Mouse (Mus musculus) urinary bladder, adult 2 months (tissue): ENCODE measurements around the gene Ino80. TPM values are rescaled to one million over a fixed set of nuclear protein-coding genes. Genes with fewer than 3 reads are reported as not detected.

Experiments
- DNase-seq: peaks from one replicate; pipeline ENCODE4 v3.0.0; 2022; ENCODE audit warnings: low spot score
- polyA plus RNA-seq: library from polyadenylated mRNA; depleted of rRNA; stranded (reverse); fragments of >200 nt; gene quantifications from 2 replicates; pipeline ENCODE4 v1.2.3, GENCODE M21; 2012

Gene Ino80
- polyA plus RNA-seq, 1 experiment, result 11.1 TPM

GRCm38 (mm10) chr2:119355089-119355488 is 122.4 kb downstream of the Ino80 start:
- no peak for DNase-seq

DNA sequence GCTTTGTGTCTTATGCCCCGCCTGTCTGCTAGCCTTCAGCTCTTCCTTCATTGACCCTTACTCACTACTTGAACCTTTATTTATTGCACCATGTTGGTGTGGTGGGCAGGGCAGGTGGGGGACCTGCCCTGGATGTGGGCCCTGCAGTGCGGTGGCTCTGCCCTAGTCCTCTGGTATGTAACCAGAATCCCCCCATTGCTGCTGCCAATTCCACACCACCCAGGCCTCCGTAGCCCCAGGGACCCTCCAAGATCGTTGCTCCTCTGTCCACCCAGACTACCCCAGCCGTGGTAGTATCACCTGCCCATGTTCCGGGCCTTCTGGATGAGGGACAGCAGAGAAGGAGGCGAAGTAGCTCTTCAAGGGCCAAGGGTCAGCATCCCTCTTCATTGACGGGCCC is 123.8 kb downstream of the Ino80 start:
- no peak for DNase-seq

DNA sequence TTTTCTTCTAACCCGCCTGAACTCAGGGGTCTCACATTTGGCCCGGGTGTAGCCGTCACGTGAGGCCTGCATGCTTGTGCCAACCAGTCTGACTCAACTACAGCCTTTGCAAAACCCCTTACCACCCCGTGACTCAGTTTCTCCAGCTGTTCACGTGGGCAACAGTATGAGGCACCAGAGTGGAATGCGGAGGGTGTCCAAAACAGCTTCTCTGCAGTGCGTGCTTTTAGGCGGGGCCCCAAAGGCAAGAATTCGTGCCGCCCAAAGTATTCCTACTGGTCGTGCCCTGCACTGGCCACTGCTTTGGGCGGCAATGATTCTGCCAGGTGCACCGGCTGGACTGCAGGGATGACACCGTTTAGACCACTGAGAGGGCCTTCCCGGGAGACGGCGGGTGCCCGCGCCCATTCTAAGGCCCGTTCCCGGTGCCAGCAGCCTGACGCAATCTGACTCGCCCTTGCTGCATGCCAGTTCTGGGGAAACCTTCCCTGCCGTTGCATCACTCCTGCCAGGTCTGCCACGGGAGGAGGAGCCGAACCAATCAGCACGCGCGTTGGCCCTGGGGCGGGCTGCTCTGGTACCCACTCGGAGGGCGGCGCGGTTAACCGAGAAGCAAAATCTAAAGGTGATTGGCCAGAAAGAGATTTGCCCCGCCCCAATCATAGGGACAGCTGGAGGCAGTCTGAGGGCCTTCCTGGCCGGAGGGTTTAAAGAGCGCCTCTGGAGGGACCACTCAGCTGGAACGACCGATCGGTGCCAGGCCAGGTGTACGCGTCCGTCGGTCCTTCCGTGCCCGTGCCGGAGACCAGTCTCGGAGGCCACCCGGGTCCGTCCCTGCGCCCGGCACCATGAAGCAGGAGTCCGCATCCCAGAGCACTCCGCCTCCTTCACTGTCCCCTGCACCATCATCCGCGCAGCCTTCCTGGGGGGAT is 126.7 kb downstream of the Ino80 start, which contains the start of gene Chac1:
Chac1 (plus strand) TSS at position 675 of the 932 bp plus-strand sequence.
- peak; percentile 74 for DNase-seq

GRCm38 (mm10) chr2:119344537-119345138 is 132.8 kb downstream of the Ino80 start:
- DNase-seq, result no peak

DNA sequence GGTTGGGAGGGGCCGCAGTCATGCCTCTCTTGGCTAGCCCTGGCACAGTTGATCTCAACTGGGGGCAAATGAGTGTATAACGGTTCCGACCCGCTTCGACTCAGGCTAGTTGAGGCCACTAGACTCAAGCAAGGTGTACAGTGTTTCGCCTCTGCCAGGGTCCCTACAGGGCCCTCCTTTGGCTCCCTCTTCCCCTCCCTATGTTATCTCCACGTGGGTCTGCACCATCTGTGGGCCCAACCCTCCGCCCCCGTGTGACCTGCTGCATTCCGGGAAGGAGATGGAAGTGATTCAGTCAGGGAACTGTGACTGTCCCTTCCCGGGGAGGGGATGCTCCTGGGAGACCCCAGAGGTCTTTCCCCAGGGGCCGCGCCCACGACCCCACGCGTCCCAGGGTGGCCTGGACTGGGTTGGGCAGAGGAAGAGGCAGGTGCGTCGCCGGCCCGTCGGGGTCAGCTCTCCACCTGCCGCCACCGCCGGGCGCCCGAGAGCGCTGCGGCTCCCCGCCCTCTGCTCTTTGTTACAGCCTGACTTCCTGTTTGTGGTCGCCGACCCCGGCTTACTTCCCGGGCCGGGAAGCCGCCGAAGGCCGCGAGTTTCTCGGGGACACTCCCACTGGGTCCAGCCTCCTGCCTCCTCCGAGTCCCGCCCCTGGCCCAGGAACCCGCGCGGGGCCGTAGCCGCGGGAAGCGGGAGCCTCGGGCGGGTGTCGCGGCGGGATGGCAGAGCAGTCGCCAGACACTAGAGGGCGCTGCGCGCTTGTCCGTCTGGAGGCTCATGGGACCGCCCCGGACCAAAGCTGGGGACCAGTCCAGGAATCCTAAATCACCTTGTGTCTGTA is 139.8 kb downstream of the Ino80 start:
- peak; percentile 92 for DNase-seq

- DNase-seq, result no peak
Observed at GRCm38 (mm10) chr2:119336470-119336869, 141.0 kb downstream of the Ino80 start.

- no peak for DNase-seq
Observed at GRCm38 (mm10) chr2:119336002-119336401, 141.5 kb downstream of the Ino80 start.

DNA sequence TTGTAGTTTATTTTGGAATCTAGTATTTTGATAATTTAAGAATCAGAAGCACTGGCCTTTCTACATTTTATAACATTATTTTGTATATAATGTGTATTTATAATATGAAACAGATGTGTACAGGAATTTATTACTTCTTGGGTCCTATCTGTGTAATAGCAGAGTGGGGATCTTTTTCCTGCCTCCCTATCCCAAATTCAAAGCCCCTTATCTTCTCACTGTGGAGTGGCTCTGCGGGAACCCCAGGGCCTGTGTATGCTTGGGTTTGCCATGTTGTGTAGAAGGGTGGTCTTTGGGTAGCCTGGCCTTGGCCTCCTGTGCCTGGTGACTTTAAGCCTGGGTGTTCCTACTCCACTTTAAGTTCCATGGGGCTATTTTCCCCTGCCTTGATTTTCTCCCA is 142.0 kb downstream of the Ino80 start:
- no peak for DNase-seq

DNA sequence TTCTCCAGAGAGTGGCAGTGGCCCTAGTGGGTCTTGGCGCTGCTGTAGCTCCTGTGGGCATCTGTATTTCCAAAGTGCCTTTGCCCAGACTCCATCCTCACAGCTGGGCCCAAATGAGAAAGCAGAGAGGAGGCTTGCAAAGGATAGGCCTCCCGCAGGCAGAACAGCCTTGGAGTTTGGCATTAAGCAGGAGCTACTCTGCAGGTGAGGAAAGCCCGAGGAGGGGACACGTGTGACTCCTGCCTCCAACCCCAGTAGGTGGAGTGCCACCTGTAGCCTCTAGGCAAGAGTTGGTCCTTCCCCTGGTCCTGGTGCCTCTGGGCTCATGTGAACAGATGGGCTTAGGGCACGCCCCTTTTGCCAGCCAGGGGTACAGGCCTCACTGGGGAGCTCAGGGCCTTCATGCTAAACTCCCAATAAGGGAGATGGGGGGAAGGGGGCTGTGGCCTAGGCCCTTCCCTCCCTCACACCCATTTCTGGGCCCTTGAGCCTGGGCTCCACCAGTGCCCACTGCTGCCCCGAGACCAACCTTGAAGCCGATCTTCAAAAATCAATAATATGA is 142.4 kb downstream of the Ino80 start:
- DNase-seq, result no peak

GRCm38 (mm10) chr2:119334135-119334534 is 143.4 kb downstream of the Ino80 start:
- DNase-seq, result no peak

- no peak for DNase-seq
Observed at GRCm38 (mm10) chr2:119332177-119332661, 145.3 kb downstream of the Ino80 start.

DNA sequence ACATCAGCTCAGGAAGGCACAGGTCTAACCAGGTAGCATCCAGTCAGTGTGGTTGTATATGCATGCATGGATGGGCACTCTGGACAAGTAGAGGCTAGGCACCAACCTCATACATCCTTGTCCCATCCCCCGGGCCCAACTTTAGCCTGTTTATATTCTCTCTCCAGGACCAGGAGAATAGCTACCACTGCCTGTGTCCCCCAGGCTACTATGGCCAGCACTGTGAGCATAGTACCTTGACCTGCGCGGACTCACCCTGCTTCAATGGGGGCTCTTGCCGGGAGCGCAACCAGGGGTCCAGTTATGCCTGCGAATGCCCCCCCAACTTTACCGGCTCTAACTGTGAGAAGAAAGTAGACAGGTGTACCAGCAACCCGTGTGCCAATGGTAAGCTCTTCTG is 146.7 kb downstream of the Ino80 start:
- no peak for DNase-seq

- DNase-seq, result no peak
Observed at GRCm38 (mm10) chr2:119329123-119329817, 148.2 kb downstream of the Ino80 start.

DNA sequence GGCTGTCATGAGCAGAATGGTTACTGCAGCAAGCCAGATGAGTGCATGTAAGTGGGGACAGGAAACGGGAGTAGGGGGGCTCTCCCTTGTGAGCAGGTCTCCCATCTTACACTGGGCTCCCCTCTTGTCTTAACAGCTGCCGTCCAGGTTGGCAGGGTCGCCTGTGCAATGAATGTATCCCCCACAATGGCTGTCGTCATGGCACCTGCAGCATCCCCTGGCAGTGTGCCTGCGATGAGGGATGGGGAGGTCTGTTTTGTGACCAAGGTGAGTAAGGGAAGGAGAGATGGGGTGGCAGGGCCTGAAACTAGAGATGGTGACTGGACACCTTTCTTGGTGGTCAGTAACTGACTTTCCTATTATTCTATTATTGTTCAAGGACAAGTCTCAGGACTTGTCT is 148.9 kb downstream of the Ino80 start:
- no peak for DNase-seq

- no peak for DNase-seq
Observed at GRCm38 (mm10) chr2:119327942-119328526, 149.5 kb downstream of the Ino80 start.

- no peak for DNase-seq
Observed at GRCm38 (mm10) chr2:119327102-119327480, 150.4 kb downstream of the Ino80 start.

DNA sequence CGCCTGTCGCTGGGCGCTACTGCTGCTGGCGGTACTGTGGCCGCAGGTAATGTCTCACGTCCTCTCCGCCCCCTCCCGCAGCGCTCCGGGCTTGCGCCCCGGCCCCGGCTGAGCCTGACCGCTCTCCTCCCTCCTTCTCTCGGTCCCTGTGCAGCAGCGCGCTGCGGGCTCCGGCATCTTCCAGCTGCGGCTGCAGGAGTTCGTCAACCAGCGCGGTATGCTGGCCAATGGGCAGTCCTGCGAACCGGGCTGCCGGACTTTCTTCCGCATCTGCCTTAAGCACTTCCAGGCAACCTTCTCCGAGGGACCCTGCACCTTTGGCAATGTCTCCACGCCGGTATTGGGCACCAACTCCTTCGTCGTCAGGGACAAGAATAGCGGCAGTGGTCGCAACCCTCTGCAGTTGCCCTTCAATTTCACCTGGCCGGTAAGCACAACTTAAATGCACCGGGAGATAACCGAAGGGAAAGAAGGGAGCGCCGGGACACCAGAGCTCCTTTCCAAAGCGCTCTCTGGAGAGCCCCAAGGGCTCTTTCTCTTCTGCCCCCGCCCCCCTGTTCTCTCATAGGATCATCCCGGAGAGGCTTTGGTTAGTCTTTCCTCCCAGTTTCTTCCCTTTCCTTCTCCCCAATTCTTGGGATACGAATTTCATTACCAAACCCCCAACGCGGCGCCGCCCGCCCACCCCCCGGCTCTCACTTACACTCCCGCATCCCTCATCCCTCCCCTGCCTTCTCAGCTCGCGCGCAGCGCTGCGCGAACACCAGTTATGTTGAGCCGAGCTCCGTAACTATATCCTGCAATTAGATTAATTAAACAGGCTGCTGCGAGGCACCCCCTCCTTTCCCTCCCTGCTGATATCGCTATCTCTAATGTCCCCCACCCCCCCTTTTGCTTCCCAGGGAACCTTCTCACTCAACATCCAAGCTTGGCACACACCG is 151.1 kb downstream of the Ino80 start:
- no peak for DNase-seq

DNA sequence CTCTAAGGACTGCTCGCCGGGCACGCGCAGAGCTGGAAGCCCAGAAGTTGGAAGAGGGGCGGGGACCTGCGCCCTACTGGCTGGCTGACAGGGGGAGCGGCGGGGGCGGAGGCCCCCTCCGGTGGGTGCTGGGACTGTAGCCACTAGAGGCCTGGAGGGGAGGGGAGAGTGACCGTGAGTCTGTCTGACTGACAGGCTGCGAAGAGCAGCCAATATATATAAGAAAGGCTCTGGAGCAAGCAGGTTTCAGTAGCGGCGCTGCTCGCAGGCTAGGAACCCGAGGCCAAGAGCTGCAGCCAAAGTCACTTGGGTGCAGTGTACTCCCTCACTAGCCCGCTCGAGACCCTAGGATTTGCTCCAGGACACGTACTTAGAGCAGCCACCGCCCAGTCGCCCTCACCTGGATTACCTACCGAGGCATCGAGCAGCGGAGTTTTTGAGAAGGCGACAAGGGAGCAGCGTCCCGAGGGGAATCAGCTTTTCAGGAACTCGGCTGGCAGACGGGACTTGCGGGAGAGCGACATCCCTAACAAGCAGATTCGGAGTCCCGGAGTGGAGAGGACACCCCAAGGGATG is 151.8 kb downstream of the Ino80 start, which contains the start of gene Dll4:
Dll4 (plus strand) TSS at position 217 of the 576 bp plus-strand sequence.
- no peak for DNase-seq
